Mouse (Mus musculus) midbrain, embryonic 12.5 days (tissue): ENCODE results near the gene Zfp668. TPM values are rescaled to one million over a fixed set of nuclear protein-coding genes. Genes with fewer than 3 reads are reported as not detected.

Experiments used
- ATAC-seq: fragments of 200-750 bp; cut with Nextera tagmentation; 2 replicates; pipeline ENCODE4 v1.8.0; 2017; ENCODE audit warnings: low read depth, moderate TSS enrichment, moderate library complexity; ENCODE audit not compliant: low FRiP score
- H3K27ac ChIP-seq: fragments of 300-500 bp; sonication (generic); replicated peaks from 2 replicates; pipeline ENCODE4 v1.5.1; 2016; ENCODE audit warnings: mild to moderate bottlenecking
- H3K27me3 ChIP-seq: fragments of 300-500 bp; sonication (generic); 2 replicates; pipeline ENCODE4 v1.6.1; 2016; ENCODE audit warnings: mild to moderate bottlenecking
- H3K36me3 ChIP-seq: fragments of 300-500 bp; sonication (generic); 2 replicates; pipeline ENCODE4 v1.6.1; 2016
- H3K4me1 ChIP-seq: fragments of 300-500 bp; sonication (generic); 2 replicates; pipeline ENCODE4 v1.6.1; 2016
- H3K4me2 ChIP-seq: fragments of 300-500 bp; sonication (generic); replicated peaks from 2 replicates; pipeline ENCODE4 v1.6.1; 2016; ENCODE audit warnings: mild to moderate bottlenecking, moderate library complexity
- H3K4me3 ChIP-seq: fragments of 300-500 bp; sonication (generic); 2 replicates; pipeline ENCODE4 v1.5.1; 2016; ENCODE audit warnings: mild to moderate bottlenecking
- H3K9ac ChIP-seq: fragments of 300-500 bp; sonication (generic); replicated peaks from 2 replicates; pipeline ENCODE4 v1.6.1; 2016; ENCODE audit warnings: mild to moderate bottlenecking, moderate library complexity
- H3K9me3 ChIP-seq: fragments of 300-500 bp; sonication (generic); 2 replicates; pipeline ENCODE4 v1.6.1; 2016; ENCODE audit warnings: mild to moderate bottlenecking
- WGBS: fragments of 180-500 bp; shearing (Covaris S2); methylation state at CpG from one replicate; pipeline ENCODE4 v1.1.7; 2016; 5-methylcytosine and 5-hydroxymethylcytosine counted together
- polyA plus RNA-seq: library from polyadenylated mRNA; unstranded; fragments of >200 nt; fragmentation: Nextera tagmentation; extraction: Ambion mirVana; gene quantifications from 2 replicates; pipeline ENCODE4 v1.2.1, GENCODE M21; 2016

Gene Zfp668
- polyA plus RNA-seq, 1 experiment from 2014 or later, result 39.0 TPM

GRCm38 (mm10) chr7:127835550-127835949 is 41.1 kb downstream of the Zfp668 start:
- Histone ChIP-seq H3K4me1 (no peaks in the 10 kb centered on the region), H3K9ac (no peak overlapping the region), H3K36me3 (no peaks in the 10 kb centered on the region), H3K4me3 (no peak overlapping the region), H3K27ac (no peak overlapping the region), H3K27me3 (no peaks in the 10 kb centered on the region; the same call in none of the 2 replicates), H3K4me2 (no peak overlapping the region), H3K9me3 (no peaks in the 10 kb centered on the region)
- no peak for ATAC-seq
- WGBS, result 81% methylated on average over 2 of the region's 2 CpGs

- ATAC-seq, result peak; percentile 90
- WGBS, result 3% methylated on average over 31 of the region's 38 CpGs
- H3K27me3 ChIP-seq, result no peaks in the 10 kb centered on the region
- H3K4me1 ChIP-seq, result peaks cover 22% of the 10 kb centered on the region
- H3K27ac ChIP-seq, result peak within 1 kb of the TSS; percentile 84
- H3K36me3 ChIP-seq, result no peaks in the 10 kb centered on the region
- peak within 1 kb of the TSS; percentile 93 for H3K9ac ChIP-seq
- no peaks in the 10 kb centered on the region for H3K9me3 ChIP-seq
- peak within 1 kb of the TSS; percentile 80 for H3K4me3 ChIP-seq
- peak within 1 kb of the TSS; percentile 69 for H3K4me2 ChIP-seq
Observed at GRCm38 (mm10) chr7:127824176-127824871, 52.3 kb downstream of the Zfp668 start, which contains the start of the genes Stx4a and Stx1b. TSS of gene Stx4a (plus strand) at chr7:127824294. TSS of gene Stx1b (minus strand) at chr7:127824549.

- H3K36me3 ChIP-seq, result no peaks in the 10 kb centered on the region
- peaks cover 22% of the 10 kb centered on the region for H3K4me1 ChIP-seq
- 62% methylated on average over 11 of the region's 11 CpGs for WGBS
- H3K4me2 ChIP-seq, result peak overlapping the region; percentile 69
- H3K9ac ChIP-seq, result peak overlapping the region; percentile 93
- peak overlapping the region; percentile 80 for H3K4me3 ChIP-seq
- no peaks in the 10 kb centered on the region for H3K9me3 ChIP-seq
- H3K27ac ChIP-seq, result peak overlapping the region; percentile 84
- H3K27me3 ChIP-seq, result no peaks in the 10 kb centered on the region
- peak; percentile 45; the same call in 1 of the 2 replicates for ATAC-seq
Observed at GRCm38 (mm10) chr7:127823236-127824171, 53.1 kb downstream of the Zfp668 start.

- 89% methylated on average over 3 of the region's 3 CpGs for WGBS
Observed at GRCm38 (mm10) chr7:127822494-127822893, 54.1 kb downstream of the Zfp668 start.

GRCm38 (mm10) chr7:127820836-127821509 is 55.7 kb downstream of the Zfp668 start:
- no peaks in the 10 kb centered on the region for H3K9me3 ChIP-seq
- H3K27me3 ChIP-seq, result no peaks in the 10 kb centered on the region
- H3K27ac ChIP-seq, result no peak overlapping the region
- no peak overlapping the region for H3K9ac ChIP-seq
- WGBS, result 79% methylated on average over 13 of the region's 13 CpGs
- 0 out of 2 replicates have a peak, but pooled peaks cover 7% of the 10 kb centered on the region for H3K36me3 ChIP-seq
- H3K4me1 ChIP-seq, result peaks cover 22% of the 10 kb centered on the region
- ATAC-seq, result no peak
- no peak overlapping the region for H3K4me3 ChIP-seq
- H3K4me2 ChIP-seq, result no peak overlapping the region

More at GRCm38 (mm10) chr7:127822494-127822893, 54.1 kb downstream of the Zfp668 start:
- no peak overlapping the region for H3K9ac ChIP-seq
- no peak for ATAC-seq
- H3K4me2 ChIP-seq, result no peak overlapping the region
- peaks cover 22% of the 10 kb centered on the region for H3K4me1 ChIP-seq
- 0 out of 2 replicates have a peak, but pooled peaks cover 5% of the 10 kb centered on the region for H3K36me3 ChIP-seq
- no peak overlapping the region for H3K27ac ChIP-seq
- H3K9me3 ChIP-seq, result no peaks in the 10 kb centered on the region
- H3K4me3 ChIP-seq, result no peak overlapping the region
- H3K27me3 ChIP-seq, result no peaks in the 10 kb centered on the region

GRCm38 (mm10) chr7:127817776-127818175 is 58.9 kb downstream of the Zfp668 start:
- Histone ChIP-seq H3K9ac (no peak overlapping the region), H3K36me3 (peaks cover 17% of the 10 kb centered on the region; the same call in 1 of the 2 replicates), H3K9me3 (no peaks in the 10 kb centered on the region), H3K4me3 (no peak overlapping the region), H3K4me1 (peaks cover 2% of the 10 kb centered on the region; the same call in 1 of the 2 replicates), H3K27me3 (no peaks in the 10 kb centered on the region), H3K27ac (no peak overlapping the region), H3K4me2 (no peak overlapping the region)
- ATAC-seq, result no peak
- WGBS, result 95% methylated on average over 5 of the region's 5 CpGs

- Histone ChIP-seq H3K4me3 (no peak overlapping the region), H3K27ac (no peak overlapping the region), H3K36me3 (peaks cover 22% of the 10 kb centered on the region; the same call in 1 of the 2 replicates), H3K4me2 (no peak overlapping the region), H3K9me3 (no peaks in the 10 kb centered on the region), H3K27me3 (no peaks in the 10 kb centered on the region), H3K9ac (no peak overlapping the region), H3K4me1 (0 out of 2 replicates have a peak, but pooled peaks cover 1% of the 10 kb centered on the region)
- 85% methylated on average over 7 of the region's 7 CpGs for WGBS
- ATAC-seq, result no peak
Observed at GRCm38 (mm10) chr7:127817053-127817452, 59.6 kb downstream of the Zfp668 start.

GRCm38 (mm10) chr7:127815954-127816821 is 60.4 kb downstream of the Zfp668 start:
- H3K9ac ChIP-seq, result no peak overlapping the region
- peaks cover 25% of the 10 kb centered on the region; the same call in 1 of the 2 replicates for H3K36me3 ChIP-seq
- H3K9me3 ChIP-seq, result no peaks in the 10 kb centered on the region
- no peak overlapping the region for H3K4me2 ChIP-seq
- H3K27me3 ChIP-seq, result no peaks in the 10 kb centered on the region
- H3K4me1 ChIP-seq, result no peaks in the 10 kb centered on the region
- 73% methylated on average over 15 of the region's 15 CpGs for whole genome bisulfite sequencing
- H3K27ac ChIP-seq, result no peak overlapping the region
- no peak overlapping the region for H3K4me3 ChIP-seq
- ATAC-seq, result no peak

GRCm38 (mm10) chr7:127815116-127815665 is 61.4 kb downstream of the Zfp668 start:
- Histone ChIP-seq H3K4me1 (no peaks in the 10 kb centered on the region), H3K36me3 (peaks cover 32% of the 10 kb centered on the region), H3K4me3 (no peak overlapping the region), H3K9me3 (no peaks in the 10 kb centered on the region), H3K27ac (no peak overlapping the region), H3K9ac (no peak overlapping the region), H3K27me3 (no peaks in the 10 kb centered on the region), H3K4me2 (no peak overlapping the region)
- ATAC-seq, result no peak
- 93% methylated on average over 15 of the region's 15 CpGs for WGBS

GRCm38 (mm10) chr7:127814241-127814921 is 62.2 kb downstream of the Zfp668 start:
- no peak for ATAC-seq

More at GRCm38 (mm10) chr7:127814241-127814921, 62.2 kb downstream of the Zfp668 start:
- Histone ChIP-seq H3K4me1 (no peaks in the 10 kb centered on the region), H3K9me3 (no peaks in the 10 kb centered on the region), H3K27me3 (no peaks in the 10 kb centered on the region), H3K36me3 (peaks cover 39% of the 10 kb centered on the region), H3K4me2 (no peak overlapping the region), H3K4me3 (no peak overlapping the region), H3K27ac (no peak overlapping the region), H3K9ac (no peak overlapping the region)
- WGBS, result 93% methylated on average over 19 of the region's 19 CpGs
